Mouse (Mus musculus) kidney, adult 2 months (tissue): ENCODE measurements around the gene Ccnl2. TPM values are rescaled to one million over a fixed set of nuclear protein-coding genes. Genes with fewer than 3 reads are reported as not detected.

Experiments used
- DNase-seq: peaks from one replicate; pipeline ENCODE4 v3.0.0; 2021
- H3K27ac ChIP-seq: fragments of 200-500 bp; 2 replicates; pipeline ENCODE4 v1.5.1; 2012; ENCODE audit warnings: low read depth, low read length, control low read depth, inconsistent platforms; ENCODE audit not compliant: insufficient read depth
- H3K27me3 ChIP-seq: fragments of 200-500 bp; replicated peaks from 2 replicates; pipeline ENCODE4 v1.6.1; 2012; ENCODE audit warnings: mild to moderate bottlenecking, moderate library complexity, low read length, inconsistent platforms; ENCODE audit not compliant: control insufficient read depth, insufficient read depth
- H3K36me3 ChIP-seq: fragments of 200-500 bp; 2 replicates; pipeline ENCODE4 v1.6.1; 2012; ENCODE audit warnings: mild to moderate bottlenecking, moderate library complexity, low read length, inconsistent platforms; ENCODE audit not compliant: control insufficient read depth, insufficient read depth
- H3K4me1 ChIP-seq: fragments of 200-500 bp; 2 replicates; pipeline ENCODE4 v1.6.1; 2011; ENCODE audit warnings: low read length; ENCODE audit not compliant: control insufficient read depth, insufficient read depth
- H3K4me3 ChIP-seq: fragments of 200-500 bp; 2 replicates; pipeline ENCODE4 v1.5.1; 2011; ENCODE audit warnings: mild to moderate bottlenecking, low read depth, low read length, control low read depth; ENCODE audit not compliant: insufficient read depth
- CTCF ChIP-seq: fragments of 200-500 bp; conservative IDR thresholded peaks from 2 replicates; pipeline ENCODE4 v1.5.1; 2011; ENCODE audit warnings: low read depth, mild to moderate bottlenecking, control low read depth, low read length, moderate library complexity, mixed read lengths; ENCODE audit not compliant: insufficient read depth, insufficient read length
- POLR2A ChIP-seq: fragments of 200-500 bp; IDR thresholded peaks from one replicate; pipeline ENCODE4 v1.6.1; 2011; ENCODE audit warnings: low read depth, low read length, control low read depth
- WGBS: fragments of 180-500 bp; shearing (Covaris S2); methylation state at CpG from one replicate; pipeline ENCODE4 v1.1.7; 2018; 5-methylcytosine and 5-hydroxymethylcytosine counted together
- polyA plus RNA-seq: library from polyadenylated mRNA; depleted of rRNA; stranded (reverse); fragments of >200 nt; gene quantifications from 2 replicates; pipeline ENCODE4 v1.2.3, GENCODE M21; 2012

The Ccnl2 gene
- polyA plus RNA-seq, 1 experiment: 54.1 TPM

GRCm38 (mm10) chr4:155773335-155774078 lies 38.8 kb upstream of the Ccnl2 start:
- Histone ChIP-seq H3K27ac (no peak overlapping the region), H3K4me1 (peaks cover 46% of the 10 kb centered on the region)
- 38% methylated on average over 5 of the region's 5 CpGs for WGBS

GRCm38 (mm10) chr4:155774280-155774754 lies 38.0 kb upstream of the Ccnl2 start, which contains the start of gene Vwa1:
Gene Vwa1, minus strand, starts transcription at chr4:155774698.
- TF ChIP-seq POLR2A (peak; percentile 91), CTCF (no peak)
- Histone ChIP-seq H3K36me3 (no peaks in the 10 kb centered on the region), H3K4me1 (peaks cover 42% of the 10 kb centered on the region), H3K4me3 (peak within 1 kb of the TSS; percentile 69), H3K27me3 (no peaks in the 10 kb centered on the region), H3K27ac (peak within 1 kb of the TSS; percentile 42; the same call in 1 of the 2 replicates)
- DNase-seq: peak; percentile 95
- WGBS: under 1% methylated on average over 35 of the region's 35 CpGs

More at GRCm38 (mm10) chr4:155773335-155774078, 38.8 kb upstream of the Ccnl2 start:
- Histone ChIP-seq H3K4me3 (peak overlapping the region; percentile 69), H3K36me3 (no peaks in the 10 kb centered on the region), H3K27me3 (no peaks in the 10 kb centered on the region)
- DNase-seq: peak; percentile 55
- no peak for TF ChIP-seq POLR2A
- no peak for TF ChIP-seq CTCF

- Histone ChIP-seq H3K4me1 (peaks cover 39% of the 10 kb centered on the region), H3K27me3 (no peaks in the 10 kb centered on the region), H3K36me3 (no peaks in the 10 kb centered on the region), H3K27ac (peak overlapping the region; percentile 42; the same call in 1 of the 2 replicates), H3K4me3 (no peak overlapping the region)
- 21% methylated on average over 9 of the region's 9 CpGs for WGBS
- TF ChIP-seq CTCF: no peak
- TF ChIP-seq POLR2A: no peak
- DNase-seq: peak; percentile 84
These were observed 37.1 kb upstream of the Ccnl2 start for GRCm38 (mm10) chr4:155774971-155775740.

GRCm38 (mm10) chr4:155775855-155776254 lies 36.4 kb upstream of the Ccnl2 start:
- Histone ChIP-seq H3K4me3 (no peak overlapping the region), H3K4me1 (peaks cover 34% of the 10 kb centered on the region), H3K27ac (peak overlapping the region; percentile 42), H3K27me3 (no peaks in the 10 kb centered on the region), H3K36me3 (no peaks in the 10 kb centered on the region)
- peak; percentile 70 for DNase-seq
- WGBS: 68% methylated on average over 3 of the region's 3 CpGs
- TF ChIP-seq POLR2A: no peak
- no peak for TF ChIP-seq CTCF

GRCm38 (mm10) chr4:155776704-155777335 lies 35.5 kb upstream of the Ccnl2 start:
- Histone ChIP-seq H3K4me3 (no peak overlapping the region), H3K27me3 (no peaks in the 10 kb centered on the region), H3K36me3 (no peaks in the 10 kb centered on the region), H3K4me1 (peaks cover 26% of the 10 kb centered on the region), H3K27ac (peak overlapping the region; percentile 36; the same call in 1 of the 2 replicates)
- DNase-seq: peak; percentile 32
- TF ChIP-seq POLR2A: no peak
- no peak for TF ChIP-seq CTCF
- 63% methylated on average over 2 of the region's 2 CpGs for WGBS

- Histone ChIP-seq H3K27ac (no peak overlapping the region), H3K36me3 (no peaks in the 10 kb centered on the region), H3K4me1 (peaks cover 17% of the 10 kb centered on the region), H3K4me3 (no peak overlapping the region), H3K27me3 (no peaks in the 10 kb centered on the region)
- WGBS: 75% methylated on average over 2 of the region's 2 CpGs
- TF ChIP-seq POLR2A (no peak), CTCF (no peak)
- DNase-seq: no peak
These were observed 34.5 kb upstream of the Ccnl2 start for GRCm38 (mm10) chr4:155777816-155778215.
